Mouse (Mus musculus) frontal cortex, adult 2 months (tissue): ENCODE data around the gene Fam216a. TPM values are rescaled to one million over a fixed set of nuclear protein-coding genes. Genes with fewer than 3 reads are reported as not detected.
"Not testable (repeated sequence)": the region's sequence is repeated elsewhere in the genome, so short reads cannot be mapped to it uniquely, and the experiment has no call there.

ENCODE experiments used
- DNase-seq, 2 experiments: peaks; one replicate each; pipeline ENCODE4 v3.0.0; 2022; ENCODE audit warnings: low spot score in 1 of 2; ENCODE audit errors: extremely low spot score in 1 of 2
- polyA plus RNA-seq: library from polyadenylated mRNA; depleted of rRNA; stranded (reverse); fragments of >200 nt; gene quantifications from 2 replicates; pipeline ENCODE4 v1.2.3, GENCODE M21; 2012; rRNA removed

Fam216a gene
- polyA plus RNA-seq, 1 experiment, result 102 TPM

DNA sequence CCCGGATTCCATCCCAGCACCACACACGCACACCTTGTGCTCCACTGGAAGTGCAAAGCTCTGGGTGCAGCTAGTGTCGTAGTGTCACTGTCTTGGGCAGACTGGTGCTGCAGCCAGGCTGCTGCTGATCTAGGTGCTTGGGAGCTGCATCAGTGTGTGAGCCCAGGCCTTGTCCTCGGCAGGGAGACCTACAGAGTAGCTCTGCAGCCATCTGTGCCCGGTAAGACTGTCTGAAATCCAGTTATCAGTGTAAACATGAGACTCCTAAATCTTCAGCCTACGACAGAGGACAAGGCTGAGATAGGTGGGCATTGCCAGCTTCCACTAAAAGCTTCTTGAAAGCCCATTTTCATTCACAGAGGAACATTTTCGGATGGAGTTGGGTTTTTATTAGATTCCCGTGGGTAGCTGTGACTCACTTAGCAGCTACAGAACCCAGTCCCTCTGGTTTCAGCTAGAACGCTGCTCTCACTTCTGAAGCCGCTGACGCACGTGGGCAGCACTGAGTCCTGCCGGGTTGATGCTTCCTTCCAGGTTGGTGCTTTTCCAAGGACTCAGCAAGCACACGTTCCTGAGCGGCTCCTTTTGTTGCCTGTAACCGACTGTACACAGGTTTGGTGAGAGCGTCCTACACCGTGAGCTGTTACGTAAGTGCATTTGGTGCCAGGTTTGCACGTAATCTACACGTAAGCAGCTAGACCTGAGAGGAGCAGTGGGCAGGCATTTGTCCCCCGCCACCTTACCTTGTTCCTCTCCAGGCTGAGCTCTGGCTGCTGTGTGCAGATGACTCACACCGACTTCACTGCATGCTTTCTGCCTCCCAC lies 47.3 kb downstream of the Fam216a start:
- peak; percentile 88 to 90 for DNase-seq

DNA sequence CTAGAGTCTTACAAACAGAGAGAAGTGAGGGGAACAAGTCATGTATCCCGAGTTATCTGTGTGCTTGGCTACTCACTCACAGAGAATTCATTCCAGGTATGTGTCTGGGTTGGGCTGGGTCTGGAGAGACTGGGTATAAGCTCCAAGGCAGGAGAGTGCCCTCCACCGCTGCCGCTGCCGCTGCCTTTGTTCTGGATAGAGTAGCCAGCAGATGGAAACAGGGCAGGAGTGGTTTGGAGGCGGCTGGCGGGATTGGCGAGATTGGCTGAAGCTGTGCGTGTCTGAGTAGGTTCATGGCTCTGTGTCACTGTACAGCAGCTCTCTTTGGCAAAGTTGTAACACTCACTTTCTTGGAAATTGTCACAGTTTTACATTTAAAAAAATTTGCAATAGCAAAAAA lies 48.6 kb downstream of the Fam216a start:
- DNase-seq, result no peak

DNA sequence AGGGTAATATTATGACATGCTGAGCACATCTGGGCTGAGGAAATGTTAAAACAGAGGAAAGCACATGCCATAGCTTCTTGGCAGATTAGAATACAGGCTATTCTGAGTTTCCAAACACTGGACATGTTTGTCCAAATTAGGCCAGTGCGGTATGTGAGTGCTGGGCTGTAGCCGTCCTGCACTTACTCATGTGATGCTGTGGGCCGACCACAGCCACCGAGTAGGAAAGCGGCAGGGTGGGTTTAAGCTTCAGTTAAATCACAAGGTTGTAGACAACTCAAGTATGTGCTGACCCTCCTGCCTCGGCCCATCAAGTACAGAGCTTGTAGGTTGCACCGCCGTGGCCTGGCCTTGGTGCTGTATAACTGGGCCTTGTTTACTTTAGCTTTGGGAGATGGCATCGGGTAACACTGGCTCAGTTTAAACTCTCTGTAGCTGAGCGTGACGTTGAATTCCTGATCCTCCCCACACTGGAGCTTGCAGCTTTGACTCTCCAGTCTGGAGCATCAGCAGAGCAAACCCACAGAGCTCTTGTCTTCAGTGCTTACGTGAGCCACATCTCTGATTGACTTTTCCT lies 51.9 kb downstream of the Fam216a start:
- DNase-seq, result no peak

DNA sequence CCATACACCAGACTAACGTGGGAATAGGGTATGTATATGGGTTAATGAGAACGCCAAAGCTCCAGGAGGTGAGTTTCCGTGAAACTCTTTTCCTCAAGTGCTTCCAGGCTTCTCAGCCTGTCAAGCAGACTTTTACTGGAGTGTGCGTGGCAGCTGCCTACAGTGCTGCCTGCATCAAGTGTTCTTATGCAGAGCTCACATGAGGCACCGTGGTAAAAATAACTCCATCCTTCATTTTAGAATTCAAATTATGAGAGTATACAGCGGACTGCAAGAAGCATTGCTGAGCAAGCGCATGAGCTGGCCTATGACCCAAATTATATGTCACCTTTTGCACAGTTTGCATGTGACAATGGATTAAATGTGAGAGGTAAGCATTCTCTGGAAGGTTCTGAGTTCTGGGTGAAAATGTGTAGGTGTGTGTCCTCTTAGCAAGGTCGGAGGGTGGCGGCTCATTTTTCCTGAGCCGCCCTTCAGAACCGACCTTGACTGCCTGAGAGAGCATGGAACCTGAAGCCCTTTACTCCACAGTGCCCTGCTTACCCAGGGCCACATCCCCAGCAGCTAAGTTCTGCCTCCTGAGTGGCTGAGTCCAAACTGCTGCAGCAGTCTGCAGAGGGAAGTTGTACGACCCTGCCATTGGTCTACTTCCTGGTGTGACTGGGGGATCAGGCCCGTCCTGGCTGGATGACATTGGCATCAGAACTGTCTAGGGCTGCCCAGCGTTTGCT lies 52.5 kb downstream of the Fam216a start:
- DNase-seq, result peak; percentile 57 to 66

DNA sequence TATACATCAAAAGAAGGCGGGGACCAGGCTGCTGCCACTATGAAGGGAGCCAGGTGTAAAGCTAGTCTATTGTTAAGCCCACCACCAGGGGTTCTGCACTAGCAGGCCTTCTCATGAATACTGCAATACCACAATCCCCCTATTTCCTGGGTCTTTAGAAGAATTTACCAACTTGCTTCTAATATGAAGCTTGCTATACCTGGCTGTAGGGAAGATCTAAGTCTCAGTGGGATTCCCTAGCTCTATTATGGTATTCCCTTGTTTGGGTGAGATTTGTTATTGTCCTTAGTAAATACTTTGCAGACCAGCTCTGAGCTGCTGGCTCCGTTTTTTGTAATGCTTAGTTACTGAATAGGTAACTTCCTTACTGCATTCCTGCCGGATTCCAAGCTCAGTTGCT lies 53.2 kb downstream of the Fam216a start:
- DNase-seq, result not testable (repeated sequence)

DNA sequence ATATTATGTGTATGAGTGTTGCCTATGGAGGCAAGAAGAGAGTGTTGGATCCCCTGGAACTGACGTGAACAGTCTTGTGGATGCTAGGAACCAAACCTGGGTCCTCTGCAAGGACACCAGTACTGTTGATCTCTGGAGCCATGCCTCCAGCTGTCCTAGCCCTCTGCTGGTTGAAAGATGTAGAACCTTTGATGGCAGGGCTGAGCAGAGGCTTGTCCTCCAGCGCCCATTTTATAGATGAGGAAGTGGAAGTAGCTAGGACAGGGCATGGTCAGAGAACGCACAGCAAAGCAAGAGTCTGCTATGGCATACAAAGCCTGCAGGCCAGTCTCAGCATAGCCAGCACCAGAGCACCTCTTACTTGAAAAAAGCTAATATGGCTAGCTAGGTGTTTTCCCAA lies 54.1 kb downstream of the Fam216a start:
- no peak for DNase-seq

DNA sequence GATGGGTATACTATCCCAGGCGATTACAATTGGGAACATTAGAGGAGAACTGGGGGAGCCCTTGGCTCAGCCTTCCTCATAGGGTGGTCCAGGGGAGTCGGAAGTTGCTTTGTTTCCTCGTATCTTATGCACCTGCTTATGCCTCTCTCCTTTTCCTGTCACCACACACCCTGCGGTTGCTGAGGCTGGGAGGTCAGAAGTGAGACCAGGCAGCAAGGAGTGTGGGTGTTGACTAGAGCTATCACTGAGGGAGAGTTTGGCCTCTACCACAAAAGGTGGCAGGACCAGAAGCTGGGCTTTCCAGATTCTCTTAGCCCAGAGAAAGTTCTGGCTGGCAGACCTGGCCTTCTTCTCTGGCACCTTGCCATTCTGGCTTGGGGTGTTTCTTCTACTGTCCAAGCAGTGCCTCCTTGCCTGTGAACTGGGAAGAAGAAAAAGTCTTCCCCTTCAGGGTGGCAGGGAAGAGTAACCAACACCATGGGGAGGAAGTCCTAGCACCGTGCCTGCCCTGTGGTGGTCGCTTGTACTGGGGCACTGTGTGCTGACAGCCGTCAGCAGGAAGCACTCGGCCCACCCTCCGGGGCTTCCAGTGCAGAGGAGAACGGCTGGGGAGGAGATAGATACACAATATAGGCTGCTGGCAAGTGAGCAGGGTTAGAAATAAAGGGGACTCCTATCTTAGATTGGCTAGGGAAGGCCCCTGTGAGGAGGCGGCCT lies 54.7 kb downstream of the Fam216a start:
- no peak for DNase-seq

DNA sequence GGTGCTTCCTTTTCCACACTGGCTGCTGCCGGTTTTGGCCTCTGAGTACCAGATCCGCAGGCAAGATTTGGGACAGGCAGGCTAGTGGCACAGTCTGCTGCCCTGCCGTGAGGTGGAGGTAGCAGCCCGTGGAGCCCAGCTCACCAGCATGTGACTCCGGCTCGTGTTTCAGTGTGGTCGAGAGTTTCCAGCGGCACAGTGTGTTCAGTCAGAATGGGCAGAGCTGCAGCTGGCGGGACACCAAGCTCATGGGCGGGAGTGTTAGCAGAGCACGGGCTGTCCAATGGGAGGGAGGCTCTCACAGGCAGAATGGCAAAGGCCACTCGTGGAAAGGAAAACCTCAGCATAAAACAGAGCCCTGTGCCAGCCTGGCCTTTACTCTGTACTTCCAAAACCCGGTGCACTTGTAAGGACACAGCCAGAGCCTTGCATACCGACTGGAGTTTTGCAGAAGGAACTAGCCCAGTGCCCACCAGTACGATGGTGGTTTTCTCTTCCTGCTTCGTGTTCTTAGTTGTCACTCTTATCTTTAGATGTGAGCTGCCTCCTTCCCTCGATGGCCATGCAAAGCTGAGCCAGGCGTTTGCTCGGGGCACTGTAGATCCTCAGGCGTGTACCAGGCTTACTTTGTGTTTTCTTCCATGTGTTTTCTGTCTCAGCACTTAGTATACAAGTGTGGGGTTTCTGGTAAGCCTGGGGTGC lies 57.0 kb downstream of the Fam216a start:
- DNase-seq, result peak; percentile 88 to 89

Other genes starting within 250 kb of the Fam216a start
- gene Ccdc63, start 231.5 kb downstream of the Fam216a start, polyA plus RNA-seq, result 0.42 and 1.2 TPM in 2 replicates
- gene Ppp1cc, start 214.1 kb downstream of the Fam216a start, polyA plus RNA-seq, result 365 and 386 TPM in 2 replicates
- gene Hvcn1, start 165.6 kb downstream of the Fam216a start, polyA plus RNA-seq, result 3.4 and 5.9 TPM in 2 replicates
- gene Tctn1, start 107.9 kb downstream of the Fam216a start, polyA plus RNA-seq, result 39.5 and 46.5 TPM in 2 replicates
- gene Pptc7, start 88.0 kb downstream of the Fam216a start, polyA plus RNA-seq, result 30.5 and 31.4 TPM in 2 replicates
- gene Rad9b, start 18.1 kb downstream of the Fam216a start, polyA plus RNA-seq, result 8.7 and 10.8 TPM in 2 replicates
- 188 and 192 TPM in 2 replicates for gene Vps29, start 18.0 kb downstream of the Fam216a start, polyA plus RNA-seq
- gene Gpn3, start 488 bp downstream of the Fam216a start, polyA plus RNA-seq, result 30.4 and 33.0 TPM in 2 replicates
- gene Arpc3, start 19.5 kb upstream of the Fam216a start, polyA plus RNA-seq, result 257 and 268 TPM in 2 replicates
- gene Anapc7, start 49.3 kb upstream of the Fam216a start, polyA plus RNA-seq, result 33.3 and 40.7 TPM in 2 replicates
- gene Atp2a2, start 129.9 kb upstream of the Fam216a start, polyA plus RNA-seq, result 269 and 275 TPM in 2 replicates
- 24.0 and 29.0 TPM in 2 replicates for gene Ift81, start 242.2 kb upstream of the Fam216a start, polyA plus RNA-seq